Mouse (Mus musculus) gastrocnemius, adult 8-10 months (tissue): ENCODE measurements around the gene Arl8a. TPM values are rescaled to one million over a fixed set of nuclear protein-coding genes. Genes with fewer than 3 reads are reported as not detected.
"Not testable (repeated sequence)": the region's sequence is repeated elsewhere in the genome, so short reads cannot be mapped to it uniquely, and the experiment has no call there.

Experiments
- DNase-seq, 2 experiments: peaks; one replicate each; pipeline ENCODE4 v3.0.0; 2022; ENCODE audit warnings: low spot score in 2 of 2
- total RNA-seq, 4 experiments: library from RNA; stranded (reverse); gene quantifications; 2 replicates each; pipeline ENCODE4 v1.2.4; 2022

The Arl8a gene
- total RNA-seq, 4 experiments from 2014 or later, result 16.6 to 19.3 (median 18.0) TPM

- DNase-seq, result no peak
These were observed 23.1 kb downstream of the Arl8a start for GRCm38 (mm10) chr1:135169556-135170224.

GRCm38 (mm10) chr1:135170299-135170698 is 23.7 kb downstream of the Arl8a start:
- DNase-seq, result no peak

GRCm38 (mm10) chr1:135171202-135171601 is 24.6 kb downstream of the Arl8a start:
- no peak for DNase-seq

- peak; percentile 41 to 42 for DNase-seq
These were observed 25.4 kb downstream of the Arl8a start for GRCm38 (mm10) chr1:135171984-135172383.

GRCm38 (mm10) chr1:135173311-135173710 is 26.7 kb downstream of the Arl8a start:
- DNase-seq, result no peak

- no peak for DNase-seq
These were observed 28.6 kb downstream of the Arl8a start for GRCm38 (mm10) chr1:135175176-135175575.

GRCm38 (mm10) chr1:135177724-135178123 is 31.1 kb downstream of the Arl8a start:
- no peak for DNase-seq

- no peak for DNase-seq
These were observed 32.2 kb downstream of the Arl8a start for GRCm38 (mm10) chr1:135178863-135179262.

- DNase-seq, result no peak
These were observed 34.2 kb downstream of the Arl8a start for GRCm38 (mm10) chr1:135180830-135181229.

GRCm38 (mm10) chr1:135181275-135181674 is 34.7 kb downstream of the Arl8a start:
- no peak for DNase-seq

- DNase-seq, result no peak
These were observed 35.4 kb downstream of the Arl8a start for GRCm38 (mm10) chr1:135181880-135182623.

- no peak for DNase-seq
These were observed 36.4 kb downstream of the Arl8a start for GRCm38 (mm10) chr1:135182975-135183374.

- no peak for DNase-seq
These were observed 36.8 kb downstream of the Arl8a start for GRCm38 (mm10) chr1:135183448-135183847.

GRCm38 (mm10) chr1:135183941-135184570 is 37.4 kb downstream of the Arl8a start:
- no peak for DNase-seq

GRCm38 (mm10) chr1:135185936-135186335 is 39.3 kb downstream of the Arl8a start:
- DNase-seq, result no peak

- no peak for DNase-seq
These were observed 39.8 kb downstream of the Arl8a start for GRCm38 (mm10) chr1:135186427-135186826.

GRCm38 (mm10) chr1:135187016-135187415 is 40.4 kb downstream of the Arl8a start:
- not testable (repeated sequence) for DNase-seq

GRCm38 (mm10) chr1:135188197-135188596 is 41.6 kb downstream of the Arl8a start:
- peak; percentile 12 to 25 for DNase-seq

- no peak for DNase-seq
These were observed 42.6 kb downstream of the Arl8a start for GRCm38 (mm10) chr1:135189186-135189585.

GRCm38 (mm10) chr1:135194335-135194734 is 47.7 kb downstream of the Arl8a start:
- DNase-seq, result not testable (repeated sequence)

- DNase-seq, result peak; percentile 58 to 68
These were observed 49.4 kb downstream of the Arl8a start for GRCm38 (mm10) chr1:135195907-135196440.

- no peak for DNase-seq
These were observed 51.8 kb downstream of the Arl8a start for GRCm38 (mm10) chr1:135198412-135198811.
